Mouse (Mus musculus) urinary bladder, adult 18-20 months (tissue): Measurements from ENCODE around the gene Olfr1199.

Source experiments
- DNase-seq, 2 experiments: peaks; one replicate each; pipeline ENCODE4 v3.0.0; 2022; ENCODE audit warnings: low spot score in 2 of 2, mixed read lengths in 2 of 2

Olfr1199 gene

GRCm38 (mm10) chr2:88760369-88760768 lies at the start of gene Olfr1199:
TSS of gene Olfr1199 (minus strand) at chr2:88760469.
- no peak for DNase-seq

GRCm38 (mm10) chr2:88792736-88793135 lies 32.5 kb upstream of the Olfr1199 start, which contains the start of gene Olfr1201:
TSS of gene Olfr1201 (plus strand) at chr2:88793036.
- DNase-seq = no peak

- DNase-seq = no peak
Observed at GRCm38 (mm10) chr2:88770388-88770787, 10.1 kb upstream of the Olfr1199 start, which contains the start of gene Olfr1200. TSS of gene Olfr1200 (minus strand) at chr2:88770488.

- no peak for DNase-seq
Observed at GRCm38 (mm10) chr2:88751270-88751669, 9.0 kb downstream of the Olfr1199 start, which contains the start of gene Olfr1198. TSS of gene Olfr1198 (minus strand) at chr2:88751370.

GRCm38 (mm10) chr2:88743379-88743778 lies 16.9 kb downstream of the Olfr1199 start:
- no peak for DNase-seq

GRCm38 (mm10) chr2:88732266-88732665 lies 28.0 kb downstream of the Olfr1199 start, which contains the start of gene Olfr1197:
TSS of gene Olfr1197 (minus strand) at chr2:88732366.
- no peak for DNase-seq

- no peak for DNase-seq
Observed at GRCm38 (mm10) chr2:88704497-88704896, 55.8 kb downstream of the Olfr1199 start, which contains the start of gene Olfr1196. TSS of gene Olfr1196 (minus strand) at chr2:88704597.
